Mouse (Mus musculus): ENCODE measurements at regions not wholly inside any gene's neighbourhood (a gene's known extent, or its start where the extent isn't known, plus 50 kb on each side); places are given as distances from the start of the nearest gene placed in this dataset.
A peak's percentile ranks its signal among the peaks of the same experiment; 100 is the strongest.

GRCm38 (mm10) chr14:72853104-72853503 lies 143.3 kb upstream of the Fndc3a start:
- no peak for DNase-seq (ENCODE audit: low spot score in 2 of 2)

- no peak for DNase-seq (ENCODE audit: low spot score in 2 of 2)
Observed at GRCm38 (mm10) chr14:72850884-72851283, 141.1 kb upstream of the Fndc3a start.

GRCm38 (mm10) chr14:72848271-72848955 lies 138.6 kb upstream of the Fndc3a start:
- DNase-seq (ENCODE audit: low spot score in 2 of 2): no peak

GRCm38 (mm10) chr14:72847466-72847865 lies 137.7 kb upstream of the Fndc3a start:
- no peak for DNase-seq (ENCODE audit: low spot score in 2 of 2)

DNA sequence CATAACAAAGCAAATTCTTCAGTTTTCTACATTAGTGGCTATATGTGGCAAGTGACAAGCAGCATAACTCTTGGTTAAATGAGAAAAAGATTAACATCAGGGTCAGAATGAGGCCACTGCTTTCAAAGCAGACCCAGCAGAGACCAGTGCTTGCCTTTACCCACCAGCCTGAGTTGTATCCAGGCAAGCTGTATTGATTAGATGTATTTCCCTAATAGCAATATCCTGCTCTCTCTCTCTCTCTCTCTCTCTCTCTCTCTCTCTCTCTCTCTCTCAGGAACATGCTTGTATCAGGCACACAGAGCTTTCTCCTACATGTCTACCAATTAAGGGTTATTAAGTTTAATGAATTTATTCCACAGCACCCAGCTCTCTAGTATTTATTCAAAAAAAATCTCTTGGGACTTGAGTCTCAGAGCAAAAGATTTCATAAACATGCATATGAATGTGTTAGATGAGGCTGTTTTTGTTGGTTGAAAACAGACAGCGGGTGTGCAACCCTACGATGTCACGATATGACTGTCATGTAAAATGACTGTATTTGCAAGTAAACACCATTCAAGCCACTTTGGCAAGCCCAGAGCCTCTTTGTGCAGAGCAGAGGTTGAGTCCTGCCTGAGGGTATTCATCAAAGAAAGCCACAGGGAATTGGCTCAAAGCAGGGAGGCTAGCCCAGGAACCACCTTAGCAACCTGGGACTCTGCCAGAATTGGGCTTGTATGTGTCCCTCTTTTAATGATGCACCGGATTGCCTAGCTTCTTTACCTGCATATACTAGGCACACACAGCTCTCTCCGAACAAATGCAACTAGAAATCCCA lies 136.0 kb upstream of the Fndc3a start:
- DNase-seq (ENCODE audit: low spot score in 2 of 2): no peak

- no peak for DNase-seq (ENCODE audit: low spot score in 2 of 2)
Observed at GRCm38 (mm10) chr14:72844753-72845369, 135.1 kb upstream of the Fndc3a start.

DNA sequence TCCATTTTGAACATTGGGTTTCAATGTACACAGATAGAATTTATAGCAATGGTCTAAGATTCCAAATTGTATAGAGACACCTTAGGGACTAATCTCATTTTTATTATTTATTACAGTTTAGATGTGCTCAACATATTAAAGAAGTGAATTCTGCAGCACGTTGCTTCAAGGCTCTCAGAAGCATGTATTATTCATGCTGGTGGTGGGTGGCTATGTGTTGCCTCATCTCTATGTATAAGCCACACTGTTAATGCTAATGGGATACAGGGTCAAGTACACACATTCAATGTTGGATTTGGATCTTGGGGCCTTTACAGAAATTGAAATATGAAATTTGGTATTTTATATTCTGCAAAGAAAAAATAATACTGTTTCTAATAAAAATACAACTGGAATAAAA lies 131.9 kb upstream of the Fndc3a start:
- no peak for DNase-seq (ENCODE audit: low spot score in 2 of 2)

- no peak for DNase-seq (ENCODE audit: low spot score in 2 of 2)
Observed at GRCm38 (mm10) chr14:72835158-72835557, 125.4 kb upstream of the Fndc3a start.

DNA sequence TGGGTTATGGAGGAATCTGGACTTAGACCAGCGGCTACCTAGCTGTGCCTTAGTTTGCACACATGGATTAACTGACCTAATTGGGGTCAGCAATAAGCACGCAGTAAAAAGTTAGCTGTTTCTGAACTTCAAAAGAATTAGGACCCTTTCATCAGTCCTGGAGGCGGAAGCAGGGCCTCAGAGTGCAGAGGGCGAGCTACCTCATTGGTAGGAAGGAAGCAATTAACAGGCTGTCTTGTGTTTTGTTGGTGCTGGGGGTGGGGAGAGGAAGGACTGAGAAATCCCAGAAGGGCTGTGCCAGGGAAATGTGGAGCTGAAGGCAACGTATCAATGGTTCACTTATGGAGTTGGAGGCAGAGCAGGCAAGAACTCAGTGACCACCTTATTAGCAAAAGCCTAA lies 119.5 kb upstream of the Fndc3a start:
- no peak for DNase-seq (ENCODE audit: low spot score in 2 of 2)

- DNase-seq (ENCODE audit: low spot score in 2 of 2): no peak
Observed at GRCm38 (mm10) chr14:72825549-72825948, 115.7 kb upstream of the Fndc3a start.

DNA sequence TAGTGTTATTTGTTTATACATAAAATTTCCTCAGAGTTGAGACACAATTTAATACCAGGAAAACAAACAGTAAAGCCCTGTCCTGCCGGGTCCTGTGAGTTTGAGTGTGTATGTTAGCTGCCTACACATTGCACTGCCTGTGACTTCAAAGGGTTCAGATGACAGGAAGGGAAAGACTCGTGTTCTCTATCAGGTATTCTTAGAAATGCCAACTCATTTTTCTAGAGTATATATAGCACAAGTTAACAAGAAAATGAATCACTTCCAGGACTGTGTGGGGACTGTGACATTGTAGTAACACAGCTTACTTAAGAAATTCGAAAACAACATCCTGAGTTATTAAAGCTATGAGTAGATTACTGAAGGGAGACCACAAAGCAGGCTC lies 112.4 kb upstream of the Fndc3a start:
- no peak for DNase-seq (ENCODE audit: low spot score in 2 of 2)

- DNase-seq (ENCODE audit: low spot score in 2 of 2): no peak
Observed at GRCm38 (mm10) chr14:72821517-72822230, 111.9 kb upstream of the Fndc3a start.

DNA sequence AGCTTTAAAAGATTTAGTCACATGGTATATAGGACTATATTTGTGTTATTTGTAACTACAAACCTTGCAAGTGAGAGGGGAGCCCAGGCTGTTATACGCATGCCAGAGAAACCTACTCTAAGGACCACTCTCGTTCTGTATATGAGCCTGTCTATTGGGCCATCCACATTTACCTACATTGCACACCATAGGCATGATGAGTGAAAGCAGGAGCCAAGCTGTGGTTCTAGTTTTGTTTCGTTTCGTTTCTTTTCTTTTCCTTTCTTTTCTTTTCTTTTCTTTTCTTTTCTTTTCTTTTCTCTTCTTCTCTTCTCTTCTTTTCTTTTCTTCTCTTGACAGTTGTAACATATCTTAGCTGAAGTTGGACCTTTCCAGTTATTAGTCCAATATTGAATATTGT lies 109.2 kb upstream of the Fndc3a start:
- DNase-seq (ENCODE audit: low spot score in 2 of 2): no peak

GRCm38 (mm10) chr14:72817764-72818163 lies 108.0 kb upstream of the Fndc3a start:
- DNase-seq (ENCODE audit: low spot score in 2 of 2): no peak

DNA sequence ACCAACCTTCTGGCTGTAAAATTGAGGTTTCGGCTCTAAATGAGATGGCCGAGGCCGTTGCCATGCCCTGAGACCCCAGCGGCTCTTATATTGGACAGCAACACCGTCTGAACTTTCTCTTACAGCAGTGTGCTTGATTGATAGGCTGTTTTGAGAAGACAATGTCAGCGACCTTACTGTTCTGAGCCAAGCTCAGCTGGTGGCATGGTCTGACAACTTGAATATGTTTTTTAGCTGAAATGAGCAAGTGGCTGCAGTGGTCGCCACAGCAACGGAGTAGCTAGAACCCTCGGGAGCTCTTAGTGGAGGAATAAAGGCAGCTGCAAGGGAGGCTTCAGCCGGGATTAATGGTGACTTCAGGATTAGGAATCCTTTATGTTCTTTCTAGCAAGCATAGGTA lies 107.0 kb upstream of the Fndc3a start:
- DNase-seq (ENCODE audit: low spot score in 2 of 2): no peak

DNA sequence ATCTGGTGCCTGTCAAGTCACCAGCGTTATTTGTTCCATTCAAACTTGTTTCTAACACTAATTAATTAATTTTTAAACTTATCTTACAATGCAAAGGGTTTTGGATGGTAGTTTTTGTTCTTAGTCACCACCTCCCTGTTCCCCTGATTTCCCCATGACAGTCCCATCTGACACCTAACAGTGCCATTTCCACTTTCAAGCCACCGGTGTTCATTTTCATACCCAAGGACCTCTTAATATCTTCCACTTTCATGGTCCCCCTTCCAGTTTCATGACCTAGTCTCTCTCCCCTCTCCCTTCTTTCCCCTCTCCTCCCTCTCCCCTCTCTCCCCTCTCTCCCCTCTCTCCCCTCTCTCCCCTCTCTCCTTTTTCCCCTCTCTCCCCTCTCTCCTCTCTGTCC lies 99.3 kb upstream of the Fndc3a start:
- DNase-seq (ENCODE audit: low spot score in 2 of 2): no peak

DNA sequence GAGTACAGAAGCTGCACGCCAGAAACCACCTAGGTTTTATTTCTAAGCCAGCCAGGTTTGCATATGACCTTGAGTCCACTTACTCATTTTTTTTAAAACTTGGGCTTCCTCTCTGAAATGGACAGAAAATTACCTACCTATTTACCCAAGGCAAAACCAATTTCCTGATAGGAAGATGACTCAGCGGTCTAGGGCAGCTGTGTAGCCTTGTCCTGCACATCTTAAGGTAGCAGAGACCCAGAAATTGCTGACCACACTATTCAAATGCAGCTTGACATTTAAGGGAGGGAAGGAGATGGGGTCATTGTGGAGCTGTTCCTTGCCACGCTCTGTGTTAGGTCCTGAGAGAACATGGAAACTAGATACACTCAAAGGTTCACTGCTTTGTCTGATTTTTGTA lies 98.1 kb upstream of the Fndc3a start:
- no peak for DNase-seq (ENCODE audit: low spot score in 2 of 2)

- peak in 1 of 2 experiments; percentile 12 for DNase-seq (ENCODE audit: low spot score in 2 of 2)
Observed at GRCm38 (mm10) chr14:72807286-72807685, 97.5 kb upstream of the Fndc3a start.

GRCm38 (mm10) chr14:72806598-72806997 lies 96.8 kb upstream of the Fndc3a start:
- DNase-seq (ENCODE audit: low spot score in 2 of 2): no peak

DNA sequence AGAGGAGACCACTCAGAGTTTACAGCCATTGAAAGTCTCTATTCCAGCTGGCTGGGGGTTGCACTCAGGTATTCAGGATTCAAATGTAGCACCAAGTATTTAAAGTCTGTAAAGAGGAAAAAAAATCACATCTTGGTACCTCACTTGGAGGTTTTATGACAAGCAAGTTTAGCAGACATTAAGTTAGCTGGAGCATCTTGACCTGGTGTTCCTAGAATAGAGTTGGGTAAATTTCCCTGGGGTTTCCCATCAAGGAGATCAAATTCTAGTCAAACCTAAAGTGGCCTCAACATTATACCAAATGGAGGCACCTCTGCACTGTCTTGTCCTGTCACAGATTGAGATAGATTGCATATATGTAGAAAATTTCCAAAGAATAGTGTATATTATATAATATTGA lies 93.8 kb upstream of the Fndc3a start:
- DNase-seq (ENCODE audit: low spot score in 2 of 2): no peak

GRCm38 (mm10) chr14:72790654-72791053 lies 80.9 kb upstream of the Fndc3a start:
- DNase-seq (ENCODE audit: low spot score in 2 of 2): no peak

DNA sequence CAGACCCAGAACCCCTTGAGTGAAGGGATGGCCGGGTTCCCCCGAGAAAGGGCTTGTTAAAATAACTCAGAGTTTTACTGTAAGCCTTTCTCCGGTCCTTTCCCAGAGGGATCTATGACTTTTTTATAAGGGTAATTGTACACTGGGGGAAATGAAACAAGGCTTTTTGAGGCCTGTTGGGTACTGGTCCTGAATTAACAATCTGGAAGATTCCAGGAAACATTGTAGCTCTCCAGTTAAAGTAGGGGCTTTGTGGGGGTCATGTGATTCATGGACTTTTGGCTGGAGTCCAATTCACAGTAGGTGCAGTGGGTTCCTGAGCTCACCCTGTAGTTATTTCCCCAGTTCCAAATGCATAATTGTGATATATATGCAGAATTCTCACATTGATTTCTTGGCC lies 77.1 kb upstream of the Fndc3a start:
- no peak for DNase-seq (ENCODE audit: low spot score in 2 of 2)

Measured in urinary bladder, adult 18-20 months (tissue).